Mouse (Mus musculus): ENCODE data around the gene Gm6592. TPM values are rescaled to one million over a fixed set of nuclear protein-coding genes. Genes with fewer than 3 reads are reported as not detected.
A peak's percentile ranks its signal among the peaks of the same experiment; 100 is the strongest.
"Not testable (repeated sequence)": the region's sequence is repeated elsewhere in the genome, so short reads cannot be mapped to it uniquely, and the experiment has no call there.

Gene Gm6592
- total RNA-seq (2014; fragmentation: Nextera tagmentation) (not detected in 2 replicates), total RNA-seq (2017) (not detected in 2 replicates), polyA plus RNA-seq (2012) (not detected in 2 replicates)

DNA sequence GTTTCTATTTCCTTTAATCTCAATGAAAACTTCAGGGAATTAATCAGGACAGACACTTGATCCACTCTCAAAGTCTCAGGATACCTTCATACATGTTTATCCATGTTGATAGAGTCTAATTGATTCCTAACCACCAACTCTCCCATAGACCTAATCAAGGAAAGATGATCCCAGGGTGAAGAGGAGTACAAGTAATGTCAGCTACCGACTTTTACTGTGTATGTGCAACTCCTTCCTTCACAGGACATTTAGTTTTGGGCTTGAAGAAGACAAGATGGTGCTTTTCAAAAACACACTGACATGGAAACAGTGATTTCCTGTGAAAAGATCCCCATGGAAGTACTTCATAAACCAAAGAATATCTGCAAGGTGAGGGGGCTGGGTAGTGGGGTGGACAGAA, at the start of gene Gm6592:
Gm6592 (plus strand) TSS at position 301 of the 400 bp plus-strand sequence.
- H3K9me3 ChIP-seq (replicated peaks) = no peaks in the 10 kb centered on the region
- H3K36me3 ChIP-seq (replicated peaks) = no peaks in the 10 kb centered on the region
- ATAC-seq (ENCODE audit: extremely low read depth, insufficient number of reproducible peaks, low FRiP score, poor library complexity, severe bottlenecking) (no peak), DNase-seq (ENCODE audit: low spot score) (no peak)
- H3K27me3 ChIP-seq (ENCODE audit: insufficient read depth, low read length) = no peaks in the 10 kb centered on the region; the same call in 1 of the 2 replicates
- TF ChIP-seq TAL1 (conservative IDR thresholded peaks at IDR 0.05; ENCODE audit: low read depth, low read length) = no peak
- no peak for TF ChIP-seq CTCF (IDR thresholded peaks at IDR 0.05; ENCODE audit: low read depth, low read length)
- no peak for TF ChIP-seq GATA2 (IDR thresholded peaks at IDR 0.05; ENCODE audit: borderline replicate concordance, low read depth, low read length)
- TF ChIP-seq POLR2AphosphoS5 (IDR thresholded peaks at IDR 0.05; ENCODE audit: insufficient replicate concordance, low read depth, low read length) = no peak
- TF ChIP-seq GATA1 (IDR thresholded peaks at IDR 0.05; ENCODE audit: borderline replicate concordance, low read length) = no peak
- no peak within 1 kb of the TSS for H3K4me3 ChIP-seq (ENCODE audit: low read depth, low read length)
- H3K4me1 ChIP-seq (ENCODE audit: insufficient read depth, low read depth, low read length) = no peaks in the 10 kb centered on the region

- not testable (repeated sequence) for DNase-seq (ENCODE audit: low spot score); H3K9me3 ChIP-seq (replicated peaks); H3K4me3 ChIP-seq (ENCODE audit: low read depth, low read length); H3K4me1 ChIP-seq (ENCODE audit: insufficient read depth, low read depth, low read length); H3K36me3 ChIP-seq (replicated peaks); H3K27me3 ChIP-seq (ENCODE audit: insufficient read depth, low read length); ATAC-seq (ENCODE audit: extremely low read depth, insufficient number of reproducible peaks, low FRiP score, poor library complexity, severe bottlenecking)
Measured at GRCm38 (mm10) chrX:8803391-8803790, 40.4 kb upstream of the Gm6592 start, which contains the start of gene Ssxb5. Gene Ssxb5 (plus strand): TSS chrX:8803691.

DNA sequence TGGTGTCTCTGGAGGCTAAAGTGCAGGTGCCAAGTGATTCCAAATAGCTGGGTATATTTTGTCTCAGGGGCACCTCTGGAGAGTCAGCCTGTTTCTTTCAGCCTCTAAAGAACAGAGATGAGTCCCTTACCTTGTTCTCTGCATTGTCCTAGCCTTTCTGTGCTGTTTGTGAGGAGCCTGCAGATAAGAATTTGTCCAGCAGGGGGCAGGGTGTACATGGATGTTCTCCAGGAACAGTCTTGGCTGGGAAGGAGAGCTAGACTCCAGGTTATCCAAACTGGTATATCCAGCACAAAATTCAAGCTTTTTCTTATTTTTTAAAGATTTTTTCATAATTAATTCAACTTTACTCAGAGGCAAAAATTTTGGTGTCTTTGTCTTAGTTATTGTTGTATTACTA, 11.8 kb upstream of the Gm6592 start:
- no peak for DNase-seq (ENCODE audit: low spot score)
- no peak for ATAC-seq (ENCODE audit: extremely low read depth, insufficient number of reproducible peaks, low FRiP score, poor library complexity, severe bottlenecking)

DNA sequence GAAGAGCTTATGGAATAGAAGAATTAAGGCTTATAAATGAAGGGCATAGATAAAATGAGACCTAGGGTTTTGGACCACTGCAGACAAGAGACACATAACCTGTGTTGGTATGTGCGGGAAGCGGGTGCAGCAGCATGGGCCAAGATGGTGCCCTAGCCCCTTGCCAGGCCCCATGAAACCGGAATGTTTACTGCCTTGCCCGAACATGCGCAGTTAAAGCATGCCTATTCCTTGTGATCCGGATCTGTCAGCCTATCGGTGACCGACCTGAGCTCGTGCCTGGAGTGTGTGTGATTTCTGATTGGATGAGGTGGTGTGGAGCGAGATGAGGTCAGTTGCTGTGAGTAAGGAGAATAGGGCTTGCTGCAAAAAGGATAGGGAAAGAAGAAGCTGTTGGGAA, 8.7 kb downstream of the Gm6592 start:
- Histone ChIP-seq H3K4me3 (ENCODE audit: low read depth, low read length) (peak overlapping the region; percentile 59), H3K4me1 (ENCODE audit: insufficient read depth, low read depth, low read length) (peaks cover 8% of the 10 kb centered on the region; the same call in 1 of the 2 replicates), H3K36me3 (replicated peaks) (peaks cover 10% of the 10 kb centered on the region), H3K9me3 (replicated peaks) (no peaks in the 10 kb centered on the region), H3K27me3 (ENCODE audit: insufficient read depth, low read length) (no peaks in the 10 kb centered on the region)
- TF ChIP-seq GATA2 (IDR thresholded peaks at IDR 0.05; ENCODE audit: borderline replicate concordance, low read depth, low read length) (no peak), POLR2AphosphoS5 (IDR thresholded peaks at IDR 0.05; ENCODE audit: insufficient replicate concordance, low read depth, low read length) (no peak), GATA1 (IDR thresholded peaks at IDR 0.05; ENCODE audit: borderline replicate concordance, low read length) (no peak), TAL1 (conservative IDR thresholded peaks at IDR 0.05; ENCODE audit: low read depth, low read length) (no peak), CTCF (IDR thresholded peaks at IDR 0.05; ENCODE audit: low read depth, low read length) (no peak)
- DNase-seq (ENCODE audit: low spot score) (peak; percentile 2), ATAC-seq (ENCODE audit: extremely low read depth, insufficient number of reproducible peaks, low FRiP score, poor library complexity, severe bottlenecking) (peak; percentile 83)

More for the DNA sequence above, 11.8 kb upstream of the Gm6592 start:
- Histone ChIP-seq H3K9me3 (replicated peaks) (no peaks in the 10 kb centered on the region), H3K4me3 (ENCODE audit: low read depth, low read length) (no peak overlapping the region), H3K4me1 (ENCODE audit: insufficient read depth, low read depth, low read length) (no peaks in the 10 kb centered on the region), H3K27me3 (ENCODE audit: insufficient read depth, low read length) (no peaks in the 10 kb centered on the region), H3K36me3 (replicated peaks) (no peaks in the 10 kb centered on the region)
- TF ChIP-seq POLR2AphosphoS5 (IDR thresholded peaks at IDR 0.05; ENCODE audit: insufficient replicate concordance, low read depth, low read length) (no peak), TAL1 (conservative IDR thresholded peaks at IDR 0.05; ENCODE audit: low read depth, low read length) (no peak), GATA2 (IDR thresholded peaks at IDR 0.05; ENCODE audit: borderline replicate concordance, low read depth, low read length) (no peak), GATA1 (IDR thresholded peaks at IDR 0.05; ENCODE audit: borderline replicate concordance, low read length) (no peak), CTCF (IDR thresholded peaks at IDR 0.05; ENCODE audit: low read depth, low read length) (no peak)

GRCm38 (mm10) chrX:8864331-8864730, 20.5 kb downstream of the Gm6592 start:
- not testable (repeated sequence) for H3K4me3 ChIP-seq (ENCODE audit: low read depth, low read length); H3K36me3 ChIP-seq (replicated peaks); H3K9me3 ChIP-seq (replicated peaks); H3K27me3 ChIP-seq (ENCODE audit: insufficient read depth, low read length); H3K4me1 ChIP-seq (ENCODE audit: insufficient read depth, low read depth, low read length)
- DNase-seq (ENCODE audit: low spot score) (peak; percentile 2), ATAC-seq (ENCODE audit: extremely low read depth, insufficient number of reproducible peaks, low FRiP score, poor library complexity, severe bottlenecking) (peak; percentile 28; the same call in 1 of the 2 replicates)

DNA sequence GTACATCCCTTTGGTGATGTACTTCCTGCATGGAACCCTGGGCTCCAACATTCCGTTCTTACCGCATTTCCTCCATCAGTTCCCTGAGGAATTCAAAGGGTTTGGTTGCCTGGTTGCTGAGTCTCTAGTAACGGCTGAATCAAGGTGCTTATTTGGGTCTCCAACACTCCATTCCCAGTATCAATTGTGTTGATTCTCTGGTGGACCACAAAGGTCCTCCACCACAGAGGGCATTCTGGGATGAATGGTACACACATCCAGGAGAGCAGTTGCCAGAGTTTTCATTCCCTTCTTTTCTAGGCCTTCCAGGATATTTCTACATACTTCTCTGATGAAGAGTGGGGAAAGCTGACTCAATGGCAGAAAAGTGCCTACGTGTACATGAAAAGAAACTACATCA, 30.2 kb downstream of the Gm6592 start, which contains the start of gene Gm5751:
Gm5751 (plus strand) TSS at position 301 of the 400 bp plus-strand sequence.
- peaks cover 13% of the 10 kb centered on the region for H3K36me3 ChIP-seq (replicated peaks)
- H3K9me3 ChIP-seq (replicated peaks); H3K27me3 ChIP-seq (ENCODE audit: insufficient read depth, low read length); ATAC-seq (ENCODE audit: extremely low read depth, insufficient number of reproducible peaks, low FRiP score, poor library complexity, severe bottlenecking); DNase-seq (ENCODE audit: low spot score); H3K4me1 ChIP-seq (ENCODE audit: insufficient read depth, low read depth, low read length); H3K4me3 ChIP-seq (ENCODE audit: low read depth, low read length): not testable (repeated sequence)

- H3K4me3 ChIP-seq (ENCODE audit: low read depth, low read length) = no peak overlapping the region
- no peaks in the 10 kb centered on the region for H3K27me3 ChIP-seq (ENCODE audit: insufficient read depth, low read length)
- no peaks in the 10 kb centered on the region for H3K4me1 ChIP-seq (ENCODE audit: insufficient read depth, low read depth, low read length)
- no peaks in the 10 kb centered on the region for H3K9me3 ChIP-seq (replicated peaks)
- DNase-seq (ENCODE audit: low spot score) (no peak), ATAC-seq (ENCODE audit: extremely low read depth, insufficient number of reproducible peaks, low FRiP score, poor library complexity, severe bottlenecking) (no peak)
- H3K36me3 ChIP-seq (replicated peaks) = peaks cover 11% of the 10 kb centered on the region
- TF ChIP-seq POLR2AphosphoS5 (IDR thresholded peaks at IDR 0.05; ENCODE audit: insufficient replicate concordance, low read depth, low read length) (no peak), TAL1 (conservative IDR thresholded peaks at IDR 0.05; ENCODE audit: low read depth, low read length) (no peak), GATA1 (IDR thresholded peaks at IDR 0.05; ENCODE audit: borderline replicate concordance, low read length) (no peak), CTCF (IDR thresholded peaks at IDR 0.05; ENCODE audit: low read depth, low read length) (no peak), GATA2 (IDR thresholded peaks at IDR 0.05; ENCODE audit: borderline replicate concordance, low read depth, low read length) (no peak)
Measured at GRCm38 (mm10) chrX:8884336-8884735, 40.5 kb downstream of the Gm6592 start.
